Mouse (Mus musculus) gonadal fat pad, adult 2 months (tissue): Measurements from ENCODE around the gene Sfxn5. TPM values are rescaled to one million over a fixed set of nuclear protein-coding genes. Genes with fewer than 3 reads are reported as not detected.

Source experiments
- DNase-seq: peaks from one replicate; pipeline ENCODE4 v3.0.0-alpha.2; 2012; ENCODE audit warnings: low read depth
- polyA plus RNA-seq: library from polyadenylated mRNA; depleted of rRNA; stranded (reverse); fragments of >200 nt; gene quantifications from 2 replicates; pipeline ENCODE4 v1.2.3, GENCODE M21; 2012

Gene Sfxn5
- polyA plus RNA-seq, 1 experiment: 18.6 TPM

DNA sequence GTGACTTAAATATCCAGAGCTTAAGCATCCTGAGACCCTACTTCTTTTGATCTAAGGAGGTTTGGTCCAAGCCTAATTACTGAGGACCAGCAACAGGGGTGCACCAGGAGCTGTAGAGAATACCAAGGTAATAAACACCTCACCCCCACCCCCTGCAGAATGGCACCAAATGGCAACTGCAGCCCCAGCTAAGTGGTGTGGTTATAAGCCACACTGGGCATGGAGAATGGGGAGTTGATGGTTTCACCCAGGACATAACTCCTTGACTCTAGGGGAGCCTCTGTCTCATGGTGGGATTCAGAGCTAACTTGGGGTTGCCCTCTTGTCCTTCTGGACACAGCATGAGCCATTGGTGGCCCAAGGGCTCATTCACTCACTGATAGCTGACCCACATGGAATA lies 1.0 kb upstream of the Sfxn5 start:
- no peak for DNase-seq

- DNase-seq: no peak
These were observed 510 bp upstream of the Sfxn5 start for GRCm38 (mm10) chr6:85333732-85334131.

DNA sequence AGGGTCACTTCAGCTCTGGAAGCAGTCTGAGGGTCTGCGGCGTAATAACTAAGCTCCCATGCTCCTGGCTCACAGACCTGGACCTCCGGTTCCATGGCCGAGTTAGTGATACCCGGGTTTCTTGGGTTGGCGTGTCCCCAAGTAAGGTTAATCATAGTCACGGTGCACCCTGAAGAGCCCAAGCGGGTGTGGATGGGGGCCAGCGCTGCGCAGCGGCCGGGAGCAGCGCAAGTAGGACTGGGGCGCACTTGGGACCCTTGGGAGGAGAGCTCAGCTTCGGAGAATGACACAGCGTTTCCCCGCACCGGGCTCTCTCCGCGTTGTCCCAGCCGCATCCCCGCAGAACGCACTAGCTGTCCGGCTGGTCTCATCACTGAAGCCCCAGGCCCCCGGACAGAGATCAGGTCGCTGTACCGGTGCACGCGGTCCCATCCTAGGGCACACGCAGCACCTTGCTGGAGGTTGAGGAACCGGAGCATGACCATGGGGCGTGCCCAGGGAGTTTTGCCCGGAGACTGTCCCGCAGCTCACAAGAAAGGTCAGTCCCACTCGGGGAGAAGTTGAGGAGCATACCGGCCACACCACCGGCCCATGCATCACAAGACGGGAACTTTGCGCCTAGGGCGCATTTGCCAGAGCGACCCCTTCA lies 747 bp downstream of the Sfxn5 start:
- DNase-seq: no peak

- no peak for DNase-seq
These were observed 1.5 kb downstream of the Sfxn5 start for GRCm38 (mm10) chr6:85331736-85332135.

GRCm38 (mm10) chr6:85331221-85331735 lies 1.9 kb downstream of the Sfxn5 start:
- no peak for DNase-seq

DNA sequence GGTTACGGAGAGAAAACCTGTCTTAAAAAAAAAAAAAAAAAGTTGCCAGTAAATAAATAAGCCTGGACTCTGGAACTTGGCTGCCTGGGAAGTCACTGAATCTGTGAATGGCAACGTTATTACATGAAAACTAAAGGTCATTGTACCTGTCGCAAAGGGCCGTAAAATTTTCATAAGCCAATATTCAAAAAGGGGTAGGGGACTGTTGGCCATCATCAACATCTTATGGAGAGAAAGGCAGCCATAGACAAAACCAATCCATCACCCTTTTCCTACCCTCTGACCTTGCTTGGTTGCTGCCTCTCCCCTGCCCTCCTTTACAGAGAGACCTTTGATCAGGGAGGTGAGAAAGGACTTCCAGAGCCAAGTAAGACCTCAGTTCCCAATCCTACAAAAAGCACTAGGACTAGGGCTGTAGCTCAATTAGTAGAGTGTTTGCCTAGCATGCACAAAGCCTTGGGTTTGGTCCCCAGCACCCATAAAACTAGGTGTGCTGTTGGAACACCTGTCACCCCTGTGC lies 3.5 kb downstream of the Sfxn5 start:
- DNase-seq: no peak

GRCm38 (mm10) chr6:85326564-85326963 lies 6.7 kb downstream of the Sfxn5 start:
- DNase-seq: no peak

- DNase-seq: no peak
These were observed 8.1 kb downstream of the Sfxn5 start for GRCm38 (mm10) chr6:85325109-85325508.

- no peak for DNase-seq
These were observed 12.8 kb downstream of the Sfxn5 start for GRCm38 (mm10) chr6:85320445-85320866.

DNA sequence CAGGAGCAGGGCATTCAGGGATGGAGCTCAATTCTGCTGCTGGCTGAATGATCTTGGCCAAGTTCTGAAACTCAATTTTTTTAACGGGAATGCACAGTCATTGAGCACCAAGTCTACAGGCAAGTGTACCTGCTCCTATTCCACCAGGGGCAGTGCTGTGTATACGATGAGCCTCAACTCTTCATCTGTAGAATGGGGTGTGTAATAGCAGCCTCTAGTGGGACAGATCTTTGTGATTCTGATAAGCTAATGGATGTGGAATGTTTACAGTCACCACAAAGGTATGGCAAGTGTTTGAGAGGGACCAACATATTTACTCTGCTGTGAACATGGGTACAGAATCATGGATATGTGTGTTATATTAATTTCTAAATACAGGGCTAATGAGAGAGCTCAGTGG lies 17.0 kb downstream of the Sfxn5 start:
- no peak for DNase-seq

DNA sequence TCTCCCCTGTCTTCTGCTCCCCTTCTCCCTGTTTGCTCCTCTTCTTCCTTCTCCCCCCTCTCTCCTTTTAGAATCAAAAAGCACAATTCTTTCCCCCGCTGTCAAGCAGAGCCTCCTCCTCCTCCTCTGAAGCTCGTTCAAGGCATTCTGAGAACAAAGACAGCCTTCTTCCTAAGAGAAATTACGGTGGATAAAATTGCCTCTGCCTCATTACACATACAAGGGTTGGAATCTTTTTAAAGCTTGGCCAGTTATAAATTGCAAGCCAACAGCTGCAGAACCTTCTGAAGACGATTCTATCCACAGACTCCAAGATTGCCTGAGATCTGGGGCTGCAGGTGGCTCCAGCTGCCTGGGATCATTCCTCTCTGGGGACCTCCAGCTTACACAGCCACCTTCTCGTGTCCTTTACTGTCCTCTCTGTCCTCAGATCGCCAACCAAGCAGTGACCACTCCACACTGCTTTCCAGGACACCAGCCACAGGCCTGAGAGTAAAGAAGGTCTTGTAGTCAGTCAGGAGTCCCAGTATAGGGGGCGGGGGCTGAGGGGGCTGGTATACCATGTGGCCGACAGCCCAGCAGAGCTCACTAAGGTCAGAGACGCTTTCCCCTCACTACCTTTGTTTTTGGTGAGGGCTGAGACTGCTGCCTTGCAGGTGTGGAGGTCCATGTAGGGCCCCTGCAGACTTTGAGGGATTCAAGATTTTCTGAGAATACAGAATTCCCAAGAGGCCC lies 19.0 kb downstream of the Sfxn5 start:
- DNase-seq: no peak

DNA sequence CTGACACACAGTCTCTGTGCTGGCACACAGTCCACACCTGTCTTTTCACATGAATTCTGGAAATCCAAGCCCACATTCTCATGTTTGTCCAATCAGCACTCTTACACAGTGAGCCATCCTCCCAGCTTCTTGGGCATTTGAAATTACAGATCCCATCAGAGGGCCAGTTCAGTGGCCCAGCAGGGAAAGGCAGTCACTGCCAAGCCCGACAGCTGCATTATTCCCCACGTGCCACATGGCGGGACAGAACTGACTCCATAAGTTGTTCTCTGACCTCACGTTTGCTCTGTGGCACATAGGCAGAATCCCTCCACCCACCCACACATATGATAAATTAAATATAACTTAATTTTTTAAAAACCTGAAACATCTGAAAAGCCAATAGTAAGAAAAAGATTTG lies 25.3 kb downstream of the Sfxn5 start:
- DNase-seq: no peak

DNA sequence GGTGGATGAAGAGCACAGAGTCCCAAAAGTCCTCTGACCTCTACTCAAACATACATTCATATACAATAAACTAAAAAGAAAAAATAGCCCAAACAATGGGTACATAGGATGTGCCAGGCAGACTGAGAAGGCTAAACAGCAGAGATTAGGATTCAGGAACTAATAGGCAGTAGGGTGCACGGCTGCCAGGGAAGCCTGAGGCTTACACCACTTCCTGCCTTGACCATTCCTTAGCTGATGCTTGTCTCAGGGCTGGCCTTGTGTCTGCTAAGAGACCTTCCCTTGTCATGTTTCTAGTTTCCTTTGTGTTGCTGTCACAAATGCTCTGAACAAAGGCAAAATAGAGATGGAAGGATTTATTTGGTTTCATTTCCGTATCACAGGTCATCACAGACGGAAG lies 26.8 kb downstream of the Sfxn5 start:
- no peak for DNase-seq

GRCm38 (mm10) chr6:85305826-85306225 lies 27.4 kb downstream of the Sfxn5 start:
- DNase-seq: no peak

- no peak for DNase-seq
These were observed 28.3 kb downstream of the Sfxn5 start for GRCm38 (mm10) chr6:85304966-85305365.

- no peak for DNase-seq
These were observed 30.7 kb downstream of the Sfxn5 start for GRCm38 (mm10) chr6:85302326-85303055.

DNA sequence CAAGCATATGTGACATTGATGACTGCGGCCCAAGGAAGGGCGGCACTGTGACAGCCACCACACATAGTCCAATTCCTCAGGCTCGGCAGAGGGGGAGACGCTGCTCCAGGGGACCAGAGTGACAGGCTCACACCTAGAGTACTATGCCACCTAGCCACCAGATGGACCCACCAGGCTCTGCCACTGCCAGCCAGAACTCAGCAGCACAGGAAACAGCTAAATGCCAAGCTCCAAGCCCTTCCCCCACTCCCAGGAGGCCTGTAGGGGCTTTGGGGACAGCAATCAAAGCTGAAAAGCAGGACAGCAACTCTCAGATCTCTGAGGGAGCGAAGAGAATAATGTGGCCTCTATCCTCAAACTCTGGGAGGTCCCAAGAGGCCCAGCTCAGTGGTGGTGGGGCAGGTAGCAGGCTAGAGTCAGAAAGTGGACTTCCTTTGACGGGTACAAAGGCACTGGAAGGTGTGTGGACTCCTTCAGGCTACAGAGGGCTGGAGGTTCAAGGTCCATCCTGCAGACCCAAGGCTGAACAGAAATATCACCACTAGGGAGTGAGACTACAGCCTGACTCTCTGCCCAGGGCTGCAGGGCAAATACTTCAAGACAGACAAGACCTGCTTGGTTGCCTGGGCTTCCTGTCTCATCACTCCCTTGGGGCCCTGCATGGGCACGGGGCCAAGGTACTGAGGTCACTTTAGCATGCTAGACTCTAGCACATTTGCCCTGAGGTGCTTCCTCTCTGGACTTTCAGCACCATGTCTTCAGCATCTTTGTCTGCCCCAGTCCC lies 37.6 kb downstream of the Sfxn5 start:
- DNase-seq: no peak

DNA sequence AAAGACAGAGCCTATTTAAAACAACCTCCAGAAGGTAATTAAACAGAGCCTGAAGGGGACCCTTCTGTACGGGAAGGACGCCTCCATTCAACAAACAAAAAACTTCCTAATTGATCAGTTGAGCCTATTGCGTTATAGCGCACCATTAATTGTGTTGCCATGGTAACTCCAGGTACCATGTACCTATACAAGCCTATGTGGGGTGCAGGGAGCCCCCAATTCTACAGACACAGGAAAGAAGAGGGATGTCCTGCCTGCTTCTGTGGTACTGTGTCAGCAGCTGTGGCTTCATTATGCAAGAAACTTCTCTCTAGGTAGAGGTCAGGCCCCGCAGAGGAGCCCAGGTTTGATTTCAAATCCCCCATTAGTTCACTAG lies 39.2 kb downstream of the Sfxn5 start:
- no peak for DNase-seq

GRCm38 (mm10) chr6:85293255-85294003 lies 39.8 kb downstream of the Sfxn5 start:
- no peak for DNase-seq

DNA sequence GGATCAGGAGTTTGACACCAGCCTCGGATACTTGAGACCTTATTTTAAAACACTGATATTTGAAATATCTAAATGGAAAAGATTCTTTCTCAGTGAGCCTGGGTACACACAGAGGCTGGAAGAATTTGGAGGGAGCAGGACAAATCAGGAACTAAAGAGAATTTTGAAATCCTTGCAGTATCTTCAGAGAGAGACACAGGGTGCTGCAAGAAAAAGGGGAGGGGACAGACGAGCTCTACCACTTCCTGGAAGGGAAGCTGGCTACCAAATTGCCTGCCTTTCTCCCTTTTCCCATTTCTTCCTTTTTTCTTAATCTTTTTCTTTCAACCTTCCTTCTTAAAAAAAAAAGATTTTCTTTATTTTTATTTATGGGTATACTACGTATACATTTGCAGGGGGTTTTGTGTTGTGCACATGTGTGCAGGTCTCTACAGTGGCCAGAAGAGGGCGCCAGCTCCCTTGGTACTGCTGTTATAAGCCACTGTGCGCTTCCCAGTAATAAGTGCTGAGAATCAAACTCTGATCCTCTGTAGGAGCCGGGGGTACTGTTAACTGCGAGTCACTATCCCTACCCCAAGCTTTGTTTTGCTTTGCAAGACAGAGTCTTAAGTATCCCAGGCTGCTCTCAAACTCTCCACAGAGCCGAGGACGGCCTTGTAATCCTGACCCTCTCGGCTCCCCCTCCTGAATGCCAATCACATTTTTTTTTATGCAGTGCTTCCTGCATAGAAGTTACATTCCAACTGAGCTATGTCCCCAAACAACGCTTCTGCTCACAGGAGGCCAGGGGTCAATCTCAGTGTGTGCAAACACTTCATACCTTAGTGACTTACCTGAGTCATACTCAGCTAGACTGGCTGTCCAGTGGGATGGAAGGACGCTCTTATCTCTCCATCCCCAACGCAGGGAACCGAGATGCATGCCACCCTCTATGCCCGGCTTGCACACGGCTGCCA lies 42.1 kb downstream of the Sfxn5 start:
- no peak for DNase-seq
